In genomic region chr4:4645264-4645663, GRCm38 (mm10) we compare ENCODE assay signal across 11 mouse cellular contexts.
"Had no signal": no experiment of that assay in that cellular context is flagged by ENCODE, and none has a peak within 500 bp of the region (broad histone marks: within the 10 kb centered on the region; RNA-seq: fewer than 3 reads in every experiment).

No protein-coding gene starts in this region.

- H3K4me1 ChIP-seq: limb, embryonic 12.5 days; midbrain, embryonic 13.5 days had no signal

- H3K4me3 ChIP-seq: left cerebral cortex, adult 2 months; limb, embryonic 12.5 days; midbrain, embryonic 13.5 days had no signal

- H3K9me3 ChIP-seq: limb, embryonic 12.5 days; midbrain, embryonic 13.5 days had no signal

- H3K9ac ChIP-seq: limb, embryonic 12.5 days; liver, embryonic 14.5 days; midbrain, embryonic 13.5 days had no signal

- H3K27me3 ChIP-seq: limb, embryonic 12.5 days; midbrain, embryonic 13.5 days had no signal

- H3K4me2 ChIP-seq: limb, embryonic 12.5 days; midbrain, embryonic 13.5 days had no signal

- ATAC-seq: midbrain, embryonic 13.5 days had no signal

- H3K27ac ChIP-seq: left cerebral cortex, adult 2 months; limb, embryonic 12.5 days; liver, embryonic 14.5 days; midbrain, embryonic 13.5 days had no signal

- H3K36me3 ChIP-seq: limb, embryonic 12.5 days; midbrain, embryonic 13.5 days had no signal

- DNase-seq: kidney, adult 18-20 months; kidney, postnatal 14 days; lung, adult 2 months; lung, postnatal 14 days; right cerebral cortex, postnatal 14 days; thymus, adult 2 months; thymus, postnatal 25 days had no signal
